Comparison of ENCODE assay signal across 14 mouse cellular contexts in the genomic region with DNA sequence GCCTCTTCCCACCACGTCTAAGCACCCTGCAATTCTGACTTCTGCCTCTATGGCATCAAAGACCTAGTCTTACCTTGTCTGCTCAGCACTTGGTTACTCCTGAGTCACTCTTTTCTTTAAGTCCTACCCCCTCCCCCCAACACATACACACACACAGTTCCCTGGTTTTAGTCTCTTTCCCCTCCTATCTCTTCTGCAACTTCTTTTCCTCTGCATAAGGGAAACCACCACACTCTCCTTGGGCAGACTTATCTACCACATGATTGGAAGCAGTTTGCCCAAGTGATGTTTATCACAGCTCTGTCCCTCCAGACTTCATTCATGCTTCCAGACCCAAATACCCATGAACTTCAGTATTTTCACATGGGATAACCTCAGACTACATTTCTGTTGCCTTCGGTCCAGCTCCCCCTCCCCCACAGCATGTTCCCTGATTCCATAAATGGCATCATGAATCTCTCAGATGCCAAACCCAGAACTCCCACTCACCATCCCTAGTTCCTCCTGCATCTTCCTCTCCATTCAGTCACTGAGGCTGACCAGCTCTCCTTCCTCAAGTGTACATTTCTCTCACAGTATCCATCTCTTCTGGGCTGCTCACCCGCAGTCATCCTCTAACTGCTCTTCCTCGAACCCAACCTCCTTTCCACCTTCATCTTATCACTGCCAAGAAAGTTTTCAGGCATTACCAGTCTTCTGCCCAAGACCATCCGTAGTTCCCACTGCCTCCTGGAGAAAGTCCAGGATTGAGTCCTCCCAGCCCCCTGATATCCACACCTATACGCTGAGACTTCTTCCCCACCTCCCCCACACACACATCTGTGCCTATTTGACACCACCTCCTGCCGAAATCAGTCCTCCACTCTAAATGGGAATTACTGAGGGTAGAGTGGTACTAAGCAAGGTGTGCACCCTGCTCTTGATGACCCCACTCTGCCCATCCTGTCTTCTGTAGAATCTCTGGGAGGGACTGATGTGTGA. TPM values are rescaled to one million over a fixed set of nuclear protein-coding genes. Genes with fewer than 3 reads are reported as not detected.
DNase-seq lines count a peak whose midpoint lies in the region; ATAC-seq and TF ChIP-seq lines count a peak whose summit lies in the region.
"Had no signal": no experiment of that assay in that cellular context is flagged by ENCODE, and none has a peak within 500 bp of the region (broad histone marks: within the 10 kb centered on the region; RNA-seq: fewer than 3 reads in every experiment).

No protein-coding gene starts in this region.

- H3K4me1 ChIP-seq in heart, embryonic 14.5 days (ENCODE audit: control insufficient read depth in 2 of 2, insufficient read depth in 2 of 2, low read length in 2 of 2), result peaks cover 12 to 34% of the 10 kb centered on the region in 2 experiments
- H3K4me1 ChIP-seq in megakaryocyte, embryonic 14.5 days, result peaks cover 82% of the 10 kb centered on the region

- H3K36me3 ChIP-seq in heart, embryonic 14.5 days (ENCODE audit: control insufficient read depth, insufficient read depth, low read length), result peaks cover 20% of the 10 kb centered on the region
- peaks cover 21% of the 10 kb centered on the region for H3K36me3 ChIP-seq in megakaryocyte, embryonic 14.5 days (replicated peaks; ENCODE audit: low read length)
- H3K36me3 ChIP-seq in myocyte (ENCODE audit: control insufficient read depth, insufficient read depth), result peaks cover 16% of the 10 kb centered on the region

- ATAC-seq in heart, embryonic 14.5 days (ENCODE audit: insufficient number of reproducible peaks, insufficient read depth, low FRiP score, low read depth), result no peak
- no peak for ATAC-seq in megakaryocyte, adult 5-6 weeks (ENCODE audit: poor library complexity, severe bottlenecking)
- ATAC-seq: forebrain, postnatal 0 days; intestine, embryonic 15.5 days had no signal

- no peak overlapping the region for H3K27ac ChIP-seq in heart, embryonic 14.5 days (replicated peaks in 1 of 2; ENCODE audit: control insufficient read depth in 1 of 2, insufficient read depth in 1 of 2, low read depth in 2 of 2, low read length in 2 of 2)
- H3K27ac ChIP-seq: midbrain, embryonic 13.5 days had no signal

- no peak overlapping the region for H3K4me2 ChIP-seq in heart, embryonic 14.5 days (ENCODE audit: low read length)
- peak overlapping the region; percentile 57 for H3K4me2 ChIP-seq in myocyte (ENCODE audit: low read depth)
- H3K4me2 ChIP-seq: intestine, embryonic 15.5 days; midbrain, embryonic 13.5 days had no signal

- H3K9ac ChIP-seq in heart, embryonic 14.5 days (ENCODE audit: low read length), result peak overlapping the region; percentile 43; the same call in 1 of the 2 replicates
- H3K9ac ChIP-seq: forebrain, postnatal 0 days; midbrain, embryonic 13.5 days had no signal

- H3K9me3 ChIP-seq in heart, embryonic 14.5 days (ENCODE audit: control insufficient read depth, low read length), result no peaks in the 10 kb centered on the region
- no peaks in the 10 kb centered on the region for H3K9me3 ChIP-seq in megakaryocyte, embryonic 14.5 days
- H3K9me3 ChIP-seq: embryonic facial prominence, embryonic 10.5 days; intestine, embryonic 15.5 days; midbrain, embryonic 13.5 days had no signal

- 58% methylated on average over 7 of the region's 7 CpGs for WGBS in heart, embryonic 14.5 days

- H3ac ChIP-seq in myocyte (ENCODE audit: control insufficient read depth, insufficient read length), result no peak overlapping the region

- intact Hi-C loops in heart, postnatal 10 days (cut with DNase I), result no loop called here

- no peak for DNase-seq in heart, postnatal 10 days
- DNase-seq in R1 (ENCODE audit: low read depth, low spot score), result peak; percentile 17
- no peak for DNase-seq in testis, postnatal 14 days (ENCODE audit: low spot score)
- DNase-seq: adrenal gland, adult 8-10 months; cerebellum, postnatal 14 days; forebrain, postnatal 0 days; lung, postnatal 10 days had no signal

- H3K4me3 ChIP-seq in heart, embryonic 14.5 days (ENCODE audit: control insufficient read depth in 1 of 2, insufficient read depth in 1 of 2, low read depth in 1 of 2, low read length in 2 of 2), result no peak overlapping the region
- peak overlapping the region; percentile 89 for H3K4me3 ChIP-seq in megakaryocyte, embryonic 14.5 days (replicated peaks)
- no peak overlapping the region for H3K4me3 ChIP-seq in myocyte
- H3K4me3 ChIP-seq: intestine, embryonic 15.5 days; midbrain, embryonic 13.5 days had no signal

- no peak for TF ChIP-seq POLR2A in myocyte (IDR thresholded peaks at IDR 0.05; ENCODE audit: insufficient read length, low read depth)

- no peaks in the 10 kb centered on the region for H3K27me3 ChIP-seq in heart, embryonic 14.5 days (ENCODE audit: control insufficient read depth, insufficient read depth, low read length)
- no peaks in the 10 kb centered on the region for H3K27me3 ChIP-seq in megakaryocyte, embryonic 14.5 days (replicated peaks)
- no peaks in the 10 kb centered on the region for H3K27me3 ChIP-seq in myocyte (ENCODE audit: control insufficient read depth, insufficient read depth, insufficient read length)
- H3K27me3 ChIP-seq: intestine, embryonic 15.5 days; midbrain, embryonic 13.5 days had no signal

- H3K79me2 ChIP-seq in myocyte (ENCODE audit: control insufficient read depth, insufficient read depth), result peaks cover 24% of the 10 kb centered on the region

TF ChIP-seq in myocyte, 11 proteins besides CTCF, POLR2A, EP300 and RAD21:
- no peak for TF ChIP-seq E2F4 (IDR thresholded peaks at IDR 0.05; ENCODE audit: insufficient read depth)
- no peak for TF ChIP-seq REST (IDR thresholded peaks at IDR 0.05; ENCODE audit: insufficient read depth, insufficient read length)
- no peak for TF ChIP-seq TCF12 (IDR thresholded peaks at IDR 0.05; ENCODE audit: insufficient read depth, poor library complexity, severe bottlenecking)
- no peak for TF ChIP-seq MYOD1 (IDR thresholded peaks at IDR 0.05; ENCODE audit: control insufficient read depth in 1 of 3, insufficient read length in 2 of 3, low read depth in 2 of 3)
- TF ChIP-seq POLR2AphosphoS2 (IDR thresholded peaks at IDR 0.05; ENCODE audit: insufficient read length, low read depth), result no peak

RNA-seq across cellular contexts. Expression of gene Ss18l2, which starts 1.3 kb away (rescaled TPM):
- 227 and 237 TPM in 2 replicates for polyA plus RNA-seq in heart, embryonic 14.5 days (2014; fragmentation: Nextera tagmentation; extraction: Ambion mirVana)
- 100 to 1,000 TPM; 133 to 136 TPM for total RNA-seq in heart, postnatal 10 days (2021)
- polyA plus RNA-seq in megakaryocyte, embryonic 14.5 days (2012; ENCODE audit: insufficient read depth, low replicate concordance), result 30.1 and 45.4 TPM in 2 replicates
- total RNA-seq in megakaryocyte, adult 5-6 weeks (2015), result 36.2 and 39.1 TPM in 2 replicates
- 29.8 and 35.7 TPM in 2 replicates for total RNA-seq in megakaryocyte, adult 5-6 weeks (2017)
- 81.5 TPM for polyA plus RNA-seq in myocyte (2012; fragmentation: generic; extraction: Trizol)

RNA-seq across cellular contexts. Expression of gene Sec22c, which starts 3.5 kb away (rescaled TPM):
- 4.4 and 4.9 TPM in 2 replicates for polyA plus RNA-seq in heart, embryonic 14.5 days (2014; fragmentation: Nextera tagmentation; extraction: Ambion mirVana)
- total RNA-seq in heart, postnatal 10 days (2021), result 1 to 10 TPM; 3.3 to 5.7 TPM
- 1.2 and 2.4 TPM in 2 replicates for polyA plus RNA-seq in megakaryocyte, embryonic 14.5 days (2012; ENCODE audit: insufficient read depth, low replicate concordance)
- 5.9 and 8.6 TPM in 2 replicates for total RNA-seq in megakaryocyte, adult 5-6 weeks (2015)
- 4.4 and 5.2 TPM in 2 replicates for total RNA-seq in megakaryocyte, adult 5-6 weeks (2017)
- 6.2 TPM for polyA plus RNA-seq in myocyte (2012; fragmentation: generic; extraction: Trizol)

RNA-seq across cellular contexts. Expression of gene Nktr, which starts 10.2 kb away (rescaled TPM):
- polyA plus RNA-seq in heart, embryonic 14.5 days (2014; fragmentation: Nextera tagmentation; extraction: Ambion mirVana), result 48.7 and 50.4 TPM in 2 replicates
- total RNA-seq in heart, postnatal 10 days (2021), result 10 to 100 TPM; 46.9 to 47.7 TPM
- polyA plus RNA-seq in megakaryocyte, embryonic 14.5 days (2012; ENCODE audit: insufficient read depth, low replicate concordance), result 4.4 and 6.4 TPM in 2 replicates
- total RNA-seq in megakaryocyte, adult 5-6 weeks (2015), result 72.1 and 87.3 TPM in 2 replicates
- 69.6 and 110 TPM in 2 replicates for total RNA-seq in megakaryocyte, adult 5-6 weeks (2017)
- 9.0 TPM for polyA plus RNA-seq in myocyte (2012; fragmentation: generic; extraction: Trizol)

RNA-seq across cellular contexts. Expression of gene Zfp651, which starts 50.3 kb away (rescaled TPM):
- polyA plus RNA-seq in heart, embryonic 14.5 days (2014; fragmentation: Nextera tagmentation; extraction: Ambion mirVana), result 14.0 and 16.5 TPM in 2 replicates
- 10 to 100 TPM; 89.0 to 98.3 TPM for total RNA-seq in heart, postnatal 10 days (2021)
- polyA plus RNA-seq in megakaryocyte, embryonic 14.5 days (2012; ENCODE audit: insufficient read depth, low replicate concordance), result 1.9 and 2.9 TPM in 2 replicates
- total RNA-seq in megakaryocyte, adult 5-6 weeks (2015), result not detected in 2 replicates
- not detected in 2 replicates for total RNA-seq in megakaryocyte, adult 5-6 weeks (2017)
- 47.0 TPM for polyA plus RNA-seq in myocyte (2012; fragmentation: generic; extraction: Trizol)
